Mouse (Mus musculus) adrenal gland, postnatal 4 days (tissue): ENCODE results near the gene Ccer2. TPM values are rescaled to one million over a fixed set of nuclear protein-coding genes. Genes with fewer than 3 reads are reported as not detected.

Experiments used
- total RNA-seq, 2 experiments: library from RNA; stranded (reverse); gene quantifications; 2 replicates each; pipeline ENCODE4 v1.2.3; 2021

Gene Ccer2
- total RNA-seq, 2 experiments from 2014 or later: not detected

Other genes with a start within 250 kb of the Ccer2 start
- not detected for gene Ifnl2, start 245.7 kb upstream of the Ccer2 start, total RNA-seq
- gene Ifnl3, start 233.3 kb upstream of the Ccer2 start, total RNA-seq: not detected
- gene Sycn, start 215.3 kb upstream of the Ccer2 start, total RNA-seq: 100 to 1,000 TPM in 1 of 2 experiments, not detected in 1; 117 TPM
- not detected for gene Nccrp1, start 208.9 kb upstream of the Ccer2 start, total RNA-seq
- 10 to 100 TPM; 56.0 to 59.0 TPM for gene Samd4b, start 158.0 kb upstream of the Ccer2 start, total RNA-seq
- 10 to 100 TPM; 32.0 to 36.6 TPM for gene Pak4, start 158.0 kb upstream of the Ccer2 start, total RNA-seq
- not detected for gene Acp7, start 124.8 kb upstream of the Ccer2 start, total RNA-seq
- 1 to 10 TPM; 2.8 to 4.6 TPM for gene Fbxo27, start 63.3 kb upstream of the Ccer2 start, total RNA-seq
- gene Fbxo17, start 39.4 kb upstream of the Ccer2 start, total RNA-seq: 10 to 100 TPM; 10.1 to 10.6 TPM
- 10 to 100 TPM; 59.7 to 63.5 TPM for gene Mrps12, start 14.4 kb upstream of the Ccer2 start, total RNA-seq
- gene Sars2, start 14.2 kb upstream of the Ccer2 start, total RNA-seq: 10 to 100 TPM; 25.0 to 27.0 TPM
- gene Sirt2, start 10.6 kb downstream of the Ccer2 start, total RNA-seq: 10 to 100 TPM; 62.8 to 66.2 TPM
- gene Nfkbib, start 11.3 kb downstream of the Ccer2 start, total RNA-seq: 10 to 100 TPM; 24.6 to 27.3 TPM
- gene Rinl, start 32.8 kb downstream of the Ccer2 start, total RNA-seq: 1 to 10 TPM; 2.2 to 4.2 TPM
- gene Hnrnpl, start 52.4 kb downstream of the Ccer2 start, total RNA-seq: 100 to 1,000 TPM; 722 to 725 TPM
- gene Ech1, start 69.0 kb downstream of the Ccer2 start, total RNA-seq: 100 to 1,000 TPM; 327 to 392 TPM
- 10 to 100 TPM; 29.2 to 33.2 TPM for gene Lgals4, start 77.7 kb downstream of the Ccer2 start, total RNA-seq
- 1 to 10 TPM; 3.9 TPM for gene Lgals7, start 107.7 kb downstream of the Ccer2 start, total RNA-seq
- gene Capn12, start 125.2 kb downstream of the Ccer2 start, total RNA-seq: under 1 TPM; 0.11 to 0.17 TPM
- 100 to 1,000 TPM; 220 to 242 TPM for gene Actn4, start 206.2 kb downstream of the Ccer2 start, total RNA-seq
- gene Eif3k, start 225.7 kb downstream of the Ccer2 start, total RNA-seq: 100 to 1,000 TPM; 308 to 312 TPM
- 1 to 10 TPM; 2.5 to 3.6 TPM for gene Map4k1, start 225.9 kb downstream of the Ccer2 start, total RNA-seq